In the genomic region with DNA sequence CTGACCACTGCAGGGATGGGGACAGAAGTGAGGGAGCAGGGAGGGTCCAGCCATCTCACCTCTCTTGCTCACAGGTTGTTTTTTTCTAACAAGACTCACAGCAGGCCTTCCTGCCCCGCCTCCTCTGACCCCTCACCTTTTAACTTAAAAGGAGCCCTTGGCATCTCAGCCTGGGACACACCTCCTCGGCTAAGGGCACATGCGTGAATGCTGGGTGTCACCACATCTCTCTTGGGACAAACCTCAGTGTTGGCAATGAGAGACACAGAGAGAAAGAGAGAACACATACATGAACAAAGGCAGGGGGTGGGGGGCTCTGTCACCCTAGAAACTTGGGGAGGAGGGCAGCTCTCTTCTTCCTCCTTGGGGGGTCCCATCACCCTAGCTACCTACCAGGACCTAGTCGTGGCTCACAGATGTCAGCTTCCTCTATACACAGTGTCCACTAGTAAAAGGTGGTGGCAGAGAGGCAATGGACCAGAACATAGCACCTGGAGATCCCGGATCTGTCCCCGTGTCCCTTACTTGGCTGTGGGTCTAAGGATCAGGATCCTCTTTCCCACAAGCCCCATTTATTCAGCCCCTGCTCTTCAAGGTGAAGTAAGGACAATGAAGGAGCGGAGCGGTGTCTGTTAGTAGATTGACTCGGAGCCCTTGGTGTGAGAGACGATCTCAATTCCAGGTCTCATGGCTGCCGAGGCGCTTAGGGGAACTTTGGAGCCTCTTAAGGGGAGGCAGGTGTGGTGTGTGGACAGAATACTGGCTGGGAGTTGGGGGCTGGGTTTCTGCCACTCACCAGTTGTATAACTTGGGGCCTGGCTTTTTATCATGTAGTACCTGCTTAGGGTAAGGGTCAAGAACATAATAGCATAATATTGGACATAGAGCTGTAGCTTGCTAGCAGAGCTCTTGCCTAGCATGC, we compare ENCODE assay signal across 8 mouse cellular contexts. TPM values are rescaled to one million over a fixed set of nuclear protein-coding genes. Genes with fewer than 3 reads are reported as not detected.
A peak's percentile ranks its signal among the peaks of the same experiment; 100 is the strongest.
DNase-seq lines count a peak whose midpoint lies in the region; ATAC-seq and TF ChIP-seq lines count a peak whose summit lies in the region.

No protein-coding gene starts in this region.

- H3K4me2 ChIP-seq in forebrain, embryonic 11.5 days (ENCODE audit: low read depth, low read length, severe bottlenecking), result no peak overlapping the region
- peak overlapping the region; percentile 59 for H3K4me2 ChIP-seq in kidney, embryonic 15.5 days
- peak overlapping the region; percentile 70 for H3K4me2 ChIP-seq in neural tube, embryonic 14.5 days (ENCODE audit: low read depth, low read length)

- peaks cover 68% of the 10 kb centered on the region for H3K4me1 ChIP-seq in forebrain, embryonic 11.5 days (replicated peaks; ENCODE audit: control insufficient read depth, insufficient read depth, low read length)
- H3K4me1 ChIP-seq in kidney, embryonic 15.5 days, result peaks cover 93% of the 10 kb centered on the region
- H3K4me1 ChIP-seq in neural tube, embryonic 14.5 days (ENCODE audit: control insufficient read depth, insufficient read depth, low read length), result peaks cover 73% of the 10 kb centered on the region

- H3K4me3 ChIP-seq in layer of hippocampus, adult 2 months, result peak overlapping the region; percentile 100; the same call in 1 of the 2 replicates
- H3K4me3 ChIP-seq in forebrain, embryonic 11.5 days (ENCODE audit: low read depth, low read length), result no peak overlapping the region
- 0 out of 2 replicates have a peak overlapping the region, but pooled peaks have one; percentile 28 for H3K4me3 ChIP-seq in kidney, embryonic 15.5 days (replicated peaks)
- peak overlapping the region; percentile 11; the same call in 1 of the 2 replicates for H3K4me3 ChIP-seq in neural tube, embryonic 14.5 days (ENCODE audit: low read depth, low read length)

- TF ChIP-seq CTCF in layer of hippocampus, adult 2 months (conservative IDR thresholded peaks at IDR 0.05), result no peak

- no peaks in the 10 kb centered on the region for H3K36me3 ChIP-seq in forebrain, embryonic 11.5 days (ENCODE audit: control insufficient read depth, insufficient read depth, low read length)
- H3K36me3 ChIP-seq in kidney, embryonic 15.5 days, result no peaks in the 10 kb centered on the region
- H3K36me3 ChIP-seq in neural tube, embryonic 14.5 days (ENCODE audit: control insufficient read depth, insufficient read depth, low read length), result no peaks in the 10 kb centered on the region

- H3K27me3 ChIP-seq in forebrain, embryonic 11.5 days (ENCODE audit: control insufficient read depth, insufficient read depth, low read length), result no peaks in the 10 kb centered on the region
- no peaks in the 10 kb centered on the region for H3K27me3 ChIP-seq in kidney, embryonic 15.5 days
- no peaks in the 10 kb centered on the region for H3K27me3 ChIP-seq in neural tube, embryonic 14.5 days (ENCODE audit: control insufficient read depth, insufficient read depth, low read length)

- WGBS in forebrain, embryonic 11.5 days, result 52% methylated on average over 12 of the region's 12 CpGs
- WGBS in kidney, embryonic 15.5 days, result 45% methylated on average over 12 of the region's 12 CpGs
- 40% methylated on average over 12 of the region's 12 CpGs for WGBS in neural tube, embryonic 14.5 days

- peak overlapping the region; percentile 37; the same call in 1 of the 2 replicates for H3K9ac ChIP-seq in forebrain, embryonic 11.5 days (ENCODE audit: low read length)
- no peak overlapping the region for H3K9ac ChIP-seq in kidney, embryonic 15.5 days
- peak overlapping the region; percentile 32; the same call in 1 of the 2 replicates for H3K9ac ChIP-seq in neural tube, embryonic 14.5 days (replicated peaks; ENCODE audit: low read depth, low read length)

- peak overlapping the region; percentile 100 for H3K27ac ChIP-seq in layer of hippocampus, adult 2 months
- H3K27ac ChIP-seq in forebrain, embryonic 11.5 days (ENCODE audit: low read depth, low read length), result peak overlapping the region; percentile 12; the same call in 1 of the 2 replicates
- H3K27ac ChIP-seq in kidney, embryonic 15.5 days, result peak overlapping the region; percentile 85
- peak overlapping the region; percentile 50; the same call in 1 of the 2 replicates for H3K27ac ChIP-seq in neural tube, embryonic 14.5 days (ENCODE audit: low read depth, low read length)

- ATAC-seq in forebrain, embryonic 11.5 days (replicated peaks; ENCODE audit: low FRiP score), result no peak
- no peak for ATAC-seq in kidney, embryonic 15.5 days (replicated peaks; ENCODE audit: low FRiP score)
- ATAC-seq in neural tube, embryonic 14.5 days (ENCODE audit: low read depth), result no peak

- DNase-seq in layer of hippocampus, adult 2 months (ENCODE audit: low spot score in 2 of 2), result no peak
- DNase-seq in layer of hippocampus, adult 18-20 months (ENCODE audit: low spot score in 2 of 2), result no peak
- DNase-seq in forebrain, embryonic 11.5 days (ENCODE audit: low spot score), result no peak
- DNase-seq in thymus, adult 18-20 months, result no peak
- DNase-seq in ovary, postnatal 14 days (ENCODE audit: low spot score), result no peak
- no peak for DNase-seq in adrenal gland, postnatal 36 days

- no peaks in the 10 kb centered on the region for H3K9me3 ChIP-seq in forebrain, embryonic 11.5 days (ENCODE audit: control insufficient read depth, low read length)
- no peaks in the 10 kb centered on the region for H3K9me3 ChIP-seq in kidney, embryonic 15.5 days (replicated peaks)
- H3K9me3 ChIP-seq in neural tube, embryonic 14.5 days (ENCODE audit: control insufficient read depth, low read length), result no peaks in the 10 kb centered on the region

RNA-seq across cellular contexts. Expression of a gene that starts 5.8 kb away (rescaled TPM):
- 1,000 to 10,000 TPM in 1 of 2 experiments, 100 to 1,000 TPM in 1; 996 to 1,082 TPM for total RNA-seq in layer of hippocampus, adult 2 months (2021)
- total RNA-seq in layer of hippocampus, adult 18-20 months (2021), result 1,000 to 10,000 TPM; 1,110 to 1,111 TPM
- polyA plus RNA-seq in forebrain, embryonic 11.5 days (2014; fragmentation: Nextera tagmentation; extraction: Ambion mirVana), result 35.9 and 36.9 TPM in 2 replicates
- polyA plus RNA-seq in kidney, embryonic 15.5 days (2015; fragmentation: Nextera tagmentation; extraction: Ambion mirVana), result 21.7 and 26.9 TPM in 2 replicates
- 148 and 186 TPM in 2 replicates for polyA plus RNA-seq in neural tube, embryonic 14.5 days (2014; fragmentation: Nextera tagmentation; extraction: Ambion mirVana)
- 10 to 100 TPM; 69.2 to 91.7 TPM for total RNA-seq in adrenal gland, postnatal 36 days (2021)

RNA-seq across cellular contexts. Expression of a gene that starts 17.0 kb away (rescaled TPM):
- total RNA-seq in layer of hippocampus, adult 2 months (2021), result 100 to 1,000 TPM; 146 to 148 TPM
- total RNA-seq in layer of hippocampus, adult 18-20 months (2021), result 100 to 1,000 TPM; 126 TPM
- 75.9 and 76.6 TPM in 2 replicates for polyA plus RNA-seq in forebrain, embryonic 11.5 days (2014; fragmentation: Nextera tagmentation; extraction: Ambion mirVana)
- 58.2 and 64.7 TPM in 2 replicates for polyA plus RNA-seq in kidney, embryonic 15.5 days (2015; fragmentation: Nextera tagmentation; extraction: Ambion mirVana)
- 52.3 and 59.4 TPM in 2 replicates for polyA plus RNA-seq in neural tube, embryonic 14.5 days (2014; fragmentation: Nextera tagmentation; extraction: Ambion mirVana)
- total RNA-seq in adrenal gland, postnatal 36 days (2021), result 10 to 100 TPM; 46.9 to 52.0 TPM

RNA-seq across cellular contexts. Expression of a gene that starts 28.9 kb away (rescaled TPM):
- 10 to 100 TPM; 93.2 to 94.0 TPM for total RNA-seq in layer of hippocampus, adult 2 months (2021)
- total RNA-seq in layer of hippocampus, adult 18-20 months (2021), result 10 to 100 TPM; 66.6 to 84.3 TPM
- 1.0 and 1.6 TPM in 2 replicates for polyA plus RNA-seq in forebrain, embryonic 11.5 days (2014; fragmentation: Nextera tagmentation; extraction: Ambion mirVana)
- 2.0 and 2.3 TPM in 2 replicates for polyA plus RNA-seq in kidney, embryonic 15.5 days (2015; fragmentation: Nextera tagmentation; extraction: Ambion mirVana)
- 3.8 and 3.9 TPM in 2 replicates for polyA plus RNA-seq in neural tube, embryonic 14.5 days (2014; fragmentation: Nextera tagmentation; extraction: Ambion mirVana)
- 100 to 1,000 TPM; 116 to 171 TPM for total RNA-seq in adrenal gland, postnatal 36 days (2021)

RNA-seq across cellular contexts. Expression of a gene that starts 45.1 kb away (rescaled TPM):
- total RNA-seq in layer of hippocampus, adult 2 months (2021), result not detected
- total RNA-seq in layer of hippocampus, adult 18-20 months (2021), result not detected
- polyA plus RNA-seq in forebrain, embryonic 11.5 days (2014; fragmentation: Nextera tagmentation; extraction: Ambion mirVana), result not detected in 2 replicates
- polyA plus RNA-seq in kidney, embryonic 15.5 days (2015; fragmentation: Nextera tagmentation; extraction: Ambion mirVana), result 0.23 TPM in 1 of 2 replicates, not detected in the other
- not detected in 2 replicates for polyA plus RNA-seq in neural tube, embryonic 14.5 days (2014; fragmentation: Nextera tagmentation; extraction: Ambion mirVana)
- total RNA-seq in adrenal gland, postnatal 36 days (2021), result not detected

RNA-seq across cellular contexts. Expression of a gene that starts 49.1 kb away (rescaled TPM):
- 100 to 1,000 TPM; 168 to 178 TPM for total RNA-seq in layer of hippocampus, adult 2 months (2021)
- total RNA-seq in layer of hippocampus, adult 18-20 months (2021), result 100 to 1,000 TPM; 178 to 183 TPM
- 24.0 and 28.4 TPM in 2 replicates for polyA plus RNA-seq in forebrain, embryonic 11.5 days (2014; fragmentation: Nextera tagmentation; extraction: Ambion mirVana)
- 25.1 and 25.8 TPM in 2 replicates for polyA plus RNA-seq in kidney, embryonic 15.5 days (2015; fragmentation: Nextera tagmentation; extraction: Ambion mirVana)
- 24.2 and 26.9 TPM in 2 replicates for polyA plus RNA-seq in neural tube, embryonic 14.5 days (2014; fragmentation: Nextera tagmentation; extraction: Ambion mirVana)
- 100 to 1,000 TPM in 1 of 2 experiments, 10 to 100 TPM in 1; 94.2 to 106 TPM for total RNA-seq in adrenal gland, postnatal 36 days (2021)

Comparison
In these comparisons a context has a peak if more than half of its experiments do, and no peak if none do; other contexts are left out.
1. H3K27ac ChIP-seq: peak in every context shown above with its lines; median percentile 100 in layer of hippocampus, adult 2 months; 85 in kidney, embryonic 15.5 days; 50 in neural tube, embryonic 14.5 days; 12 in forebrain, embryonic 11.5 days.
2. RNA of a gene that starts 5.8 kb away (total RNA-seq): 1,110 to 1,111 TPM in layer of hippocampus, adult 18-20 months and 996 to 1,082 TPM in layer of hippocampus, adult 2 months; 69.2 to 91.7 TPM in adrenal gland, postnatal 36 days; every median in the first group is over 10 times any median in the second.